8 mouse cellular contexts compared by ENCODE assay signal in the genomic region with DNA sequence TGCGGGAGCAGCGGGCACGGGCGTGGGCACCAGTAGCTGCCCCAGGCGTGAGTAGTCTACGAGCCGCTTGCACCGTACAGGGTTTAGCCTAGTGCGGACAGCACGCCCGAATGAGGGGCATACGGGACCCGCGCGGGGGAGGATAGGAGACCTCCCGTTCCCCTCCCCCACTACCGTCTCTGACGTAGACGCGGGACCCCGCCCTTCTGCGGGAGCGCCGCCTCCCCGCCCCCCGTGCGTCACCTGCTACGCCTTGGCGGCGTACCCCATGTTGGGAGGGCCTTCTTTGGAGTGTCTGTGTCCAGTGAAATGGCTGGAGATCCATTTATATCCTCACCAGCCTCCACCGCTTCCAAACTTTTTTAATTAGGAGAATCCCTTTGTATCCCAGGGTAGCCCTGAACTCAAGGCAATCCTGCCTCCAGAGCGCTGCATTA. TPM values are rescaled to one million over a fixed set of nuclear protein-coding genes. Genes with fewer than 3 reads are reported as not detected.
DNase-seq lines count a peak whose midpoint lies in the region; ATAC-seq lines count a peak whose summit lies in the region.

No protein-coding gene starts in this region.

- H3K9ac ChIP-seq in heart, embryonic 15.5 days, result peak overlapping the region; percentile 97
- H3K9ac ChIP-seq in liver, embryonic 13.5 days, result peak overlapping the region; percentile 93
- H3K9ac ChIP-seq in stomach, embryonic 14.5 days (replicated peaks; ENCODE audit: low read depth, low read length), result peak overlapping the region; percentile 82

- peak overlapping the region; percentile 100 for H3K27ac ChIP-seq in forebrain, embryonic 10.5 days
- H3K27ac ChIP-seq in heart, embryonic 15.5 days, result peak overlapping the region; percentile 100
- H3K27ac ChIP-seq in liver, embryonic 13.5 days, result peak overlapping the region; percentile 99
- peak overlapping the region; percentile 100 for H3K27ac ChIP-seq in stomach, embryonic 14.5 days (ENCODE audit: low read length)

- peaks cover 24% of the 10 kb centered on the region for H3K36me3 ChIP-seq in forebrain, embryonic 10.5 days (replicated peaks)
- H3K36me3 ChIP-seq in heart, embryonic 15.5 days, result peaks cover 16% of the 10 kb centered on the region
- peaks cover 24% of the 10 kb centered on the region for H3K36me3 ChIP-seq in liver, embryonic 13.5 days
- H3K36me3 ChIP-seq in stomach, embryonic 14.5 days (ENCODE audit: control insufficient read depth, insufficient read depth, low read length), result peaks cover 19% of the 10 kb centered on the region

- H3K9me3 ChIP-seq in forebrain, embryonic 10.5 days, result no peaks in the 10 kb centered on the region
- no peaks in the 10 kb centered on the region for H3K9me3 ChIP-seq in heart, embryonic 15.5 days (replicated peaks)
- no peaks in the 10 kb centered on the region for H3K9me3 ChIP-seq in liver, embryonic 13.5 days (replicated peaks)
- no peaks in the 10 kb centered on the region for H3K9me3 ChIP-seq in stomach, embryonic 14.5 days (ENCODE audit: control insufficient read depth, low read depth, low read length)

- peak overlapping the region; percentile 93 for H3K4me3 ChIP-seq in forebrain, embryonic 10.5 days
- H3K4me3 ChIP-seq in heart, embryonic 15.5 days, result peak overlapping the region; percentile 92
- H3K4me3 ChIP-seq in liver, embryonic 13.5 days (replicated peaks), result peak overlapping the region; percentile 84
- peak overlapping the region; percentile 69 for H3K4me3 ChIP-seq in stomach, embryonic 14.5 days (ENCODE audit: low read depth, low read length)

- 0% methylated on average over 32 of the region's 32 CpGs for WGBS in forebrain, embryonic 10.5 days
- WGBS in heart, embryonic 15.5 days, result 0% methylated on average over 32 of the region's 32 CpGs
- WGBS in liver, embryonic 13.5 days (ENCODE audit: insufficient replicate concordance), result 0% methylated on average over 32 of the region's 32 CpGs
- WGBS in stomach, embryonic 14.5 days, result 0% methylated on average over 31 of the region's 32 CpGs

- H3K27me3 ChIP-seq in forebrain, embryonic 10.5 days (ENCODE audit: poor library complexity, severe bottlenecking), result no peaks in the 10 kb centered on the region
- H3K27me3 ChIP-seq in heart, embryonic 15.5 days, result no peaks in the 10 kb centered on the region
- H3K27me3 ChIP-seq in liver, embryonic 13.5 days, result no peaks in the 10 kb centered on the region
- H3K27me3 ChIP-seq in stomach, embryonic 14.5 days (ENCODE audit: control insufficient read depth, insufficient read depth, low read length), result no peaks in the 10 kb centered on the region

- H3K4me2 ChIP-seq in heart, embryonic 15.5 days, result peak overlapping the region; percentile 88
- H3K4me2 ChIP-seq in liver, embryonic 13.5 days, result peak overlapping the region; percentile 95
- peak overlapping the region; percentile 72 for H3K4me2 ChIP-seq in stomach, embryonic 14.5 days (replicated peaks; ENCODE audit: low read depth, low read length)

- peak; percentile 65 for DNase-seq in c-Kit-negative CD71-positive TER-119-positive erythroid progenitor cells, embryonic 14.5 days (ENCODE audit: low read depth, low spot score)
- DNase-seq in forebrain, embryonic 10.5 days (ENCODE audit: extremely low spot score, low spot score), result peak; percentile 94
- DNase-seq in kidney, postnatal 14 days, result peak; percentile 97
- DNase-seq in liver, embryonic 13.5 days, result peak; percentile 89
- peak; percentile 95 to 96 for DNase-seq in natural killer cell, adult 2 months (ENCODE audit: low spot score in 2 of 2)

- peak; percentile 53 for ATAC-seq in CD4-positive, CD25-positive, alpha-beta regulatory T cell, adult 4 months
- ATAC-seq in heart, embryonic 15.5 days (replicated peaks; ENCODE audit: insufficient number of reproducible peaks, insufficient read depth, low FRiP score, low read depth), result peak; percentile 69
- ATAC-seq in liver, embryonic 13.5 days (ENCODE audit: low read depth), result peak; percentile 60
- peak; percentile 69 for ATAC-seq in stomach, embryonic 14.5 days (ENCODE audit: insufficient number of reproducible peaks, insufficient read depth, low FRiP score, low read depth)

- peaks cover 64% of the 10 kb centered on the region for H3K4me1 ChIP-seq in forebrain, embryonic 10.5 days
- peaks cover 34% of the 10 kb centered on the region for H3K4me1 ChIP-seq in heart, embryonic 15.5 days (replicated peaks)
- H3K4me1 ChIP-seq in liver, embryonic 13.5 days (replicated peaks), result peaks cover 47% of the 10 kb centered on the region
- H3K4me1 ChIP-seq in stomach, embryonic 14.5 days (ENCODE audit: control insufficient read depth, insufficient read depth, low read length), result peaks cover 18% of the 10 kb centered on the region

RNA-seq across cellular contexts. Expression of gene Hnrnpl, which starts 0.6 kb away (rescaled TPM):
- polyA plus RNA-seq in CD4-positive, CD25-positive, alpha-beta regulatory T cell, adult 4 months (2017; shearing (Covaris generic)), result 100 to 1,000 TPM; 181 to 326 TPM
- polyA plus RNA-seq in forebrain, embryonic 10.5 days (2016; fragmentation: Nextera tagmentation; extraction: Ambion mirVana), result 325 and 336 TPM in 2 replicates
- 152 and 158 TPM in 2 replicates for polyA plus RNA-seq in heart, embryonic 15.5 days (2015; fragmentation: Nextera tagmentation; extraction: Ambion mirVana)
- 130 and 154 TPM in 2 replicates for polyA plus RNA-seq in liver, embryonic 13.5 days (2015; fragmentation: Nextera tagmentation; extraction: Ambion mirVana)
- polyA plus RNA-seq in stomach, embryonic 14.5 days (2014; fragmentation: Nextera tagmentation; extraction: Ambion mirVana), result 259 and 266 TPM in 2 replicates

RNA-seq across cellular contexts. Expression of gene Ech1, which starts 16.0 kb away (rescaled TPM):
- 100 to 1,000 TPM; 198 to 237 TPM for polyA plus RNA-seq in CD4-positive, CD25-positive, alpha-beta regulatory T cell, adult 4 months (2017; shearing (Covaris generic))
- polyA plus RNA-seq in forebrain, embryonic 10.5 days (2016; fragmentation: Nextera tagmentation; extraction: Ambion mirVana), result 68.5 and 72.0 TPM in 2 replicates
- 224 and 234 TPM in 2 replicates for polyA plus RNA-seq in heart, embryonic 15.5 days (2015; fragmentation: Nextera tagmentation; extraction: Ambion mirVana)
- polyA plus RNA-seq in liver, embryonic 13.5 days (2015; fragmentation: Nextera tagmentation; extraction: Ambion mirVana), result 74.5 and 77.7 TPM in 2 replicates
- polyA plus RNA-seq in stomach, embryonic 14.5 days (2014; fragmentation: Nextera tagmentation; extraction: Ambion mirVana), result 172 and 179 TPM in 2 replicates

RNA-seq across cellular contexts. Expression of gene Rinl, which starts 20.2 kb away (rescaled TPM):
- polyA plus RNA-seq in CD4-positive, CD25-positive, alpha-beta regulatory T cell, adult 4 months (2017; shearing (Covaris generic)), result 100 to 1,000 TPM; 197 to 273 TPM
- 3.4 and 3.8 TPM in 2 replicates for polyA plus RNA-seq in forebrain, embryonic 10.5 days (2016; fragmentation: Nextera tagmentation; extraction: Ambion mirVana)
- polyA plus RNA-seq in heart, embryonic 15.5 days (2015; fragmentation: Nextera tagmentation; extraction: Ambion mirVana), result 2.8 and 7.3 TPM in 2 replicates
- polyA plus RNA-seq in liver, embryonic 13.5 days (2015; fragmentation: Nextera tagmentation; extraction: Ambion mirVana), result 10.8 and 12.0 TPM in 2 replicates
- polyA plus RNA-seq in stomach, embryonic 14.5 days (2014; fragmentation: Nextera tagmentation; extraction: Ambion mirVana), result 3.3 and 4.5 TPM in 2 replicates

RNA-seq across cellular contexts. Expression of gene Lgals4, which starts 24.7 kb away (rescaled TPM):
- 10 to 100 TPM; 28.0 to 57.1 TPM for polyA plus RNA-seq in CD4-positive, CD25-positive, alpha-beta regulatory T cell, adult 4 months (2017; shearing (Covaris generic))
- polyA plus RNA-seq in forebrain, embryonic 10.5 days (2016; fragmentation: Nextera tagmentation; extraction: Ambion mirVana), result 2.9 and 3.1 TPM in 2 replicates
- 8.2 and 9.1 TPM in 2 replicates for polyA plus RNA-seq in heart, embryonic 15.5 days (2015; fragmentation: Nextera tagmentation; extraction: Ambion mirVana)
- 1.6 and 3.1 TPM in 2 replicates for polyA plus RNA-seq in liver, embryonic 13.5 days (2015; fragmentation: Nextera tagmentation; extraction: Ambion mirVana)
- 127 and 140 TPM in 2 replicates for polyA plus RNA-seq in stomach, embryonic 14.5 days (2014; fragmentation: Nextera tagmentation; extraction: Ambion mirVana)

RNA-seq across cellular contexts. Expression of gene Nfkbib, which starts 41.7 kb away (rescaled TPM):
- polyA plus RNA-seq in CD4-positive, CD25-positive, alpha-beta regulatory T cell, adult 4 months (2017; shearing (Covaris generic)), result 10 to 100 TPM; 54.3 to 56.8 TPM
- polyA plus RNA-seq in forebrain, embryonic 10.5 days (2016; fragmentation: Nextera tagmentation; extraction: Ambion mirVana), result 56.6 and 57.6 TPM in 2 replicates
- polyA plus RNA-seq in heart, embryonic 15.5 days (2015; fragmentation: Nextera tagmentation; extraction: Ambion mirVana), result 26.6 and 35.8 TPM in 2 replicates
- 37.0 and 37.1 TPM in 2 replicates for polyA plus RNA-seq in liver, embryonic 13.5 days (2015; fragmentation: Nextera tagmentation; extraction: Ambion mirVana)
- polyA plus RNA-seq in stomach, embryonic 14.5 days (2014; fragmentation: Nextera tagmentation; extraction: Ambion mirVana), result 29.5 and 38.9 TPM in 2 replicates

Comparison
In these comparisons a context has a peak if more than half of its experiments do, and no peak if none do; other contexts are left out.
1. Peak in every context shown above with its lines: DNase-seq, ATAC-seq, H3K4me3 ChIP-seq and H3K27ac ChIP-seq.
2. RNA of gene Rinl, which starts 20.2 kb away (polyA plus RNA-seq): 197 to 273 TPM in CD4-positive, CD25-positive, alpha-beta regulatory T cell, adult 4 months; 10.8 to 12.0 TPM in liver, embryonic 13.5 days, 3.4 to 3.8 TPM in forebrain, embryonic 10.5 days, 3.3 to 4.5 TPM in stomach, embryonic 14.5 days and 2.8 to 7.3 TPM in heart, embryonic 15.5 days; every median in the first group is over 10 times any median in the second.